Mouse (Mus musculus): ENCODE measurements around the gene Pgc. TPM values are rescaled to one million over a fixed set of nuclear protein-coding genes. Genes with fewer than 3 reads are reported as not detected.
A peak's percentile ranks its signal among the peaks of the same experiment; 100 is the strongest.

Gene Pgc
- polyA plus RNA-seq, 1 experiment, result 0.18 TPM

DNA sequence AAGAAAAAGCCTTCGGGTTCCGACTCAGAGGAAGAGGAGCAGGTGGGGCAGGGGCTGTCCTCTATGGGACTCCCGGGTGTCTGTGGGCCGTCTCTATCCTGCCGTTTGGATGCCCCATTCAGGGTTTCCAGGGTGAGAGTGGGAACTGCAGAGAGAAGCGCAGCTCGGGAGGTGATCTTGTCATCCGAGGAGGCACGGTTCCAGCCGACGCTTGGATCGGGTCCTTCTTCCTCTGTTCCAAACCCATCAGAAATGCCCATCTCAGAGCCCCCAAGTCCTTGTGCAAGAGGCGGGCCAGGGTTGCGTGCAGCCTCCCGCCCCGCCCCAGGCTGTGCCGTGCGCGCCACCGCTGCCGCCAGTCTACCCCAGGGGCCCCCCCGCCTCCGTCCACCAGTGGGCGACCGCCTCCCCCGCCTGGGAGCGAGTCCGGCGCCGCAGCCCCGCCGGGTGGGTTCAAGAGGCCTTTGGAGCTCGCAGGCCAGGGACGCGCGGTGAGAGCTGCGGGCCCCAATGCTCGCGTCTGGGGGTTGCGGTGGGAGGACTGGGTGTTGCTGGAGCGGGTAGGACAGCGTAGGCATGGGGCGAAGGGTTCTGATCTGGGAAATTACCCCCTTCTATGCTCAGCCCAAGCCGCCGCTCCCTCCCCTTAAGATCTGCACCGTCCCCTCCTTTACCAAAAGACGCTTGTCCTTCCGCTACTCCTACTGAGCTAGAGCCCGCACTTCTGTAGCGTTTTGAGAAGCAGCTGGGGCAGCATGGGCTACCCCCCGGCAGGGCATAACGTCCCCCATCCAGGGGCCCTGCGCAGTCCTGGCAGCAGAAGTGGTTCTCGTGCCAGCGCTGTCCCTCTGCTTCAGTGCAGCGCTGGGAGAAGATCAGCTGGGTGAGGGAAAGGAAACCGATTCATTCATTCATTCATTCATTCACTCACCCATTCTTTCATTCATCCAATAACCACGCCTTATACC, 37.8 kb upstream of the Pgc start, which contains the start of gene Frs3:
Gene Frs3 (plus strand): TSS at position 423 of the 968 bp plus-strand sequence.
- WGBS, result 3% methylated on average over 56 of the region's 58 CpGs
- TF ChIP-seq POLR2A (IDR thresholded peaks at IDR 0.05; ENCODE audit: low read depth, low read length) (no peak), CTCF (IDR thresholded peaks at IDR 0.05; ENCODE audit: extremely low read depth, insufficient read depth, insufficient read length, insufficient replicate concordance) (no peak)

DNA sequence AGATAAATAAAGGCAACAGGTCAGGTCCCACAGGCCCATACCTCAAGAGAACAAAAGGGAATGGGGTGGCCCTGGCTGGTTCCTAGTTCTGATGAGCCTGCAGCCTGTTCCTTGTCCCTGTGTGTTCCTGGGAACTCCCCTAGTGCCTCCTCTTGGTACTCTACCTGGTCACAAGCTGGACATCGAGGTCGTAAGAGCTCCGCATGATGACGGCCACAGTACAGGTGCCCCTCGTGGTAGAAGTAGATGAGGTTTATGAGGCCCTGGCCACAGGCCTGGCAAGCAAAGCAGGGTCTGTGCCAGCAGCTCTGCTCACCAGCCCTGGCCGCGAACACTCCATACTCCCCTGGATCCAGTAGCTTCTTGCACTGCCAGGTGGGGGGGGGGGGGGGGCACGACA, 36.7 kb upstream of the Pgc start:
- no peak for TF ChIP-seq CTCF (IDR thresholded peaks at IDR 0.05; ENCODE audit: extremely low read depth, insufficient read depth, insufficient read length, insufficient replicate concordance)
- TF ChIP-seq POLR2A (IDR thresholded peaks at IDR 0.05; ENCODE audit: low read depth, low read length), result no peak
- WGBS, result 93% methylated on average over 8 of the region's 8 CpGs

More for the DNA sequence above, 37.8 kb upstream of the Pgc start, which contains the start of gene Frs3:
- Histone ChIP-seq H3K27ac (ENCODE audit: insufficient read depth, low read length) (peak within 1 kb of the TSS; percentile 53), H3K4me3 (ENCODE audit: extremely low read depth, insufficient read depth, insufficient read length) (peak within 1 kb of the TSS; percentile 80), H3K27me3 (ENCODE audit: control insufficient read depth, insufficient read depth, low read length) (no peaks in the 10 kb centered on the region), H3K36me3 (ENCODE audit: control insufficient read depth, insufficient read depth, low read length) (peaks cover 2% of the 10 kb centered on the region; the same call in 1 of the 2 replicates), H3K4me1 (ENCODE audit: control insufficient read depth, insufficient read depth, insufficient read length) (peaks cover 5% of the 10 kb centered on the region; the same call in 1 of the 2 replicates)
- peak in 1 of 2 experiments; percentile 55 for DNase-seq (ENCODE audit: low read depth in 1 of 2, low spot score in 2 of 2)

DNA sequence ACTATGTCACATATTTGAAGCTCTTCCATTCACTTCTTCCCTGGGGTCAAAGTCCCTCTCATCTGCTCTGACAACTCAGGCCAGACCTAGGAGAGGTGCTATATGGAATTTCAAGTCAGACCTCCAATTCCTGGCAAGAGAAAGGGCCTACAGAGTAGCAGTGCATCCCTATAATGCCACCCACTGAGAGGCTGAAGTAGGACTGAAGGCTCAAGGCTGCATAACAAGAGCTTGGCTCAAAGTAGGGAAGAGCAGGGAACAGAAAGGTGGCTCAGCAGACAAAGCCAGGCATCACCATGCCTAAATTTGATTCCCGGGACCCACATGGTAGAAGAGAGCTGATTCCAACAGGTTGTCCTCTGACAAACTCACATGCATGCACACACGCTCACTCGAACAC, 35.0 kb upstream of the Pgc start:
- Histone ChIP-seq H3K36me3 (ENCODE audit: control insufficient read depth, insufficient read depth, low read length) (no peaks in the 10 kb centered on the region), H3K4me3 (ENCODE audit: extremely low read depth, insufficient read depth, insufficient read length) (no peak overlapping the region), H3K27me3 (ENCODE audit: control insufficient read depth, insufficient read depth, low read length) (peaks cover 3% of the 10 kb centered on the region; the same call in 1 of the 2 replicates), H3K4me1 (ENCODE audit: control insufficient read depth, insufficient read depth, insufficient read length) (peaks cover 5% of the 10 kb centered on the region; the same call in 1 of the 2 replicates), H3K27ac (ENCODE audit: insufficient read depth, low read length) (no peak overlapping the region)
- TF ChIP-seq CTCF (IDR thresholded peaks at IDR 0.05; ENCODE audit: extremely low read depth, insufficient read depth, insufficient read length, insufficient replicate concordance) (no peak), POLR2A (IDR thresholded peaks at IDR 0.05; ENCODE audit: low read depth, low read length) (no peak)
- WGBS, result 88% methylated on average over 3 of the region's 3 CpGs
- DNase-seq (ENCODE audit: low read depth in 1 of 2, low spot score in 2 of 2), result no peak

More for the DNA sequence above, 36.7 kb upstream of the Pgc start:
- H3K27me3 ChIP-seq (ENCODE audit: control insufficient read depth, insufficient read depth, low read length), result no peaks in the 10 kb centered on the region
- no peak for DNase-seq (ENCODE audit: low read depth in 1 of 2, low spot score in 2 of 2)
- peaks cover 2% of the 10 kb centered on the region; the same call in 1 of the 2 replicates for H3K36me3 ChIP-seq (ENCODE audit: control insufficient read depth, insufficient read depth, low read length)
- peaks cover 5% of the 10 kb centered on the region; the same call in 1 of the 2 replicates for H3K4me1 ChIP-seq (ENCODE audit: control insufficient read depth, insufficient read depth, insufficient read length)
- no peak overlapping the region for H3K4me3 ChIP-seq (ENCODE audit: extremely low read depth, insufficient read depth, insufficient read length)
- no peak overlapping the region for H3K27ac ChIP-seq (ENCODE audit: insufficient read depth, low read length)

DNA sequence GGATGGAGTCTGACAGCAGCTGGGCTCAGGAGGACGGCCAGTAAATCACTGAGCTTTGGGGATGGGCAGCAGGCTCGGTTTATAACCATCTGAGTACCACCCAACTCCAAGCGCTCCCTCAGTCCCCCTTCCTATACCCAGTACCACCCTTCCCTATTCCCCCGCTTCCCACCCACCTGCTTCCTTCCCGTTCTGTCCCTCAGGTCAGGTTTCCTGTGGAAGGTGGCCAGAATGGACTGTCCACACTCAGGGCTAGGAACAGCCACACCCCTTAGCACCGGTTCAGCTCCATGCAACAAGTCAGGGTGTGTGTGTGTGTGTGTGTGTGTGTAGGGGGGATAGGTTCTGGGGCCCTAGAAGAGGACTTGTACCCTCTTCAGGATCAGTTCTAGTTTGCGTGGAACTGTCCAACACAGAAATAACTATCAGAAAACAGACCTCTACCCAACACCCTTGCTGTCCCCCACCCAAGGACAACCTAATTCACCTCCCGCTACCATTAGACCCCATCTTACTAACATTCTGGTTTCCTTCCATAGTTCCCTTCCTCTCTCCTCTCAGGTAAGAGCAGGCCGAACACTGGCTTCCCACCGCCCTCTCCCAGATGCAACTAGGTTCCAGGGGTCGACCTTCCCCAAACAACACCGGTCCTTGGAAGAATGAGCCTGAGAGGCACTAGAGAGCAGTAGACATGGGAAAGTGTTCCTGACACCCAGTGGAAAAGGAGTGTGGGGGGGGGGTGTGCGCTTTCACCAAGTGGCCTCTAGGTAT, 32.8 kb upstream of the Pgc start:
- TF ChIP-seq POLR2A (IDR thresholded peaks at IDR 0.05; ENCODE audit: low read depth, low read length) (no peak), CTCF (IDR thresholded peaks at IDR 0.05; ENCODE audit: extremely low read depth, insufficient read depth, insufficient read length, insufficient replicate concordance) (no peak)
- Histone ChIP-seq H3K36me3 (ENCODE audit: control insufficient read depth, insufficient read depth, low read length) (no peaks in the 10 kb centered on the region), H3K27me3 (ENCODE audit: control insufficient read depth, insufficient read depth, low read length) (peaks cover 3% of the 10 kb centered on the region; the same call in 1 of the 2 replicates), H3K4me1 (ENCODE audit: control insufficient read depth, insufficient read depth, insufficient read length) (peaks cover 4% of the 10 kb centered on the region; the same call in 1 of the 2 replicates), H3K4me3 (ENCODE audit: extremely low read depth, insufficient read depth, insufficient read length) (peak overlapping the region; percentile 64; the same call in 1 of the 2 replicates), H3K27ac (ENCODE audit: insufficient read depth, low read length) (no peak overlapping the region)
- DNase-seq (ENCODE audit: low read depth in 1 of 2, low spot score in 2 of 2), result no peak
- WGBS, result 67% methylated on average over 13 of the region's 13 CpGs

DNA sequence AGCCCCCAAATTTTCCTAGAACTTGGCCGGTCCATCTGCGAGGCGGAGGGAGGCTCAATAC, 32.4 kb upstream of the Pgc start, which contains the start of gene Gm21981:
Gene Gm21981 (minus strand): TSS at position 14 of the 61 bp plus-strand sequence.
- no peak for DNase-seq (ENCODE audit: low read depth in 1 of 2, low spot score in 2 of 2)
- no peak within 1 kb of the TSS for H3K27ac ChIP-seq (ENCODE audit: insufficient read depth, low read length)
- H3K4me3 ChIP-seq (ENCODE audit: extremely low read depth, insufficient read depth, insufficient read length), result peak within 1 kb of the TSS; percentile 64
- WGBS, result 4% methylated on average over 3 of the region's 3 CpGs
- H3K27me3 ChIP-seq (ENCODE audit: control insufficient read depth, insufficient read depth, low read length), result peaks cover 3% of the 10 kb centered on the region; the same call in 1 of the 2 replicates
- TF ChIP-seq CTCF (IDR thresholded peaks at IDR 0.05; ENCODE audit: extremely low read depth, insufficient read depth, insufficient read length, insufficient replicate concordance) (no peak), POLR2A (IDR thresholded peaks at IDR 0.05; ENCODE audit: low read depth, low read length) (no peak)
- no peaks in the 10 kb centered on the region for H3K36me3 ChIP-seq (ENCODE audit: control insufficient read depth, insufficient read depth, low read length)
- 0 out of 2 replicates have a peak, but pooled peaks cover under 1% of the 10 kb centered on the region for H3K4me1 ChIP-seq (ENCODE audit: control insufficient read depth, insufficient read depth, insufficient read length)

DNA sequence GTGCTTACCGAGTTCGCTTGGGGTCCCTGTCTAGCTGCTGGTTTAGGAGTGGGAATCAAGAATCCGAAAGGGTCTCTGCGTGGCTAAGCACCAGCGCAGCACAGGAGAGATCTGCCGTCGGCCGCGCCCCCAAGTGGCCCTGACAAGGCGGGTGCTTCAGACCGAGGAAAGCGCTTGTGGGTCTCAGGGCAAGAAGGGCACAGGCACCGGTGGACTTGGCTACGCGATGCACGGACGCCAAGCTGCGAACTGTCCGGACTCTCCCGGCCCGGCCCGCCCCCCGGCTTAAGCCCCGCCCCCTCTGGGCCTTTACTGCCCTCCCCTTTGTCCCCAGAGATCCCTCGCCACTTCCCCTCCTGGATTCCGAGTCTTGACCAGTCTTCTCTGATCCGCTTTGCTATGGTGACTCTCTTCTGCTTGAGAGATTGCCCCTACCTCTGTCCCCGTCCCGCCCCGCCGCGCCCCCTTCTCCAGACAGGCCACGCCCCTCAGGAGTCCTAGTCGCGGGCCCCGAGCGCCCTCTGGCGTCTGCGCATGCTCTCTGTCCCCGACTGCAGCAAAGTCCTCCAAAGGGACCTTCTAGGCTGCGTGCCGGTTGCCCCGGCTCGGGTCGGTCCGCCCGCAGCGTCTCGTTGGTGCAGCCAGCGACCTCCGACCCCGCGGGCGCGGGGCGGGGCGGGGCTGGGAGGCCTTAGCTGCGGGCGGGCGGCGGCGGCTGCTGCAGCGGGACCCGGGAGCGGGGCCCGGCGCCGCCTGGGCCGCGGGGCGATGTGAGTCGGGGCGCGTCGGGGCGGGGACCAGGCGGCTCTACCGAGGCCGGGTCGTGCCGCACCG, 31.9 kb upstream of the Pgc start, which contains the start of gene Prickle4:
Gene Prickle4 (minus strand): TSS at position 234 of the 834 bp plus-strand sequence.
- peak; percentile 73 to 94 for DNase-seq (ENCODE audit: low read depth in 1 of 2, low spot score in 2 of 2)
- H3K27ac ChIP-seq (ENCODE audit: insufficient read depth, low read length), result no peak within 1 kb of the TSS
- no peaks in the 10 kb centered on the region for H3K4me1 ChIP-seq (ENCODE audit: control insufficient read depth, insufficient read depth, insufficient read length)
- 1% methylated on average over 78 of the region's 82 CpGs for WGBS
- TF ChIP-seq CTCF (IDR thresholded peaks at IDR 0.05; ENCODE audit: extremely low read depth, insufficient read depth, insufficient read length, insufficient replicate concordance), result peak; percentile 94
- no peak for TF ChIP-seq POLR2A (IDR thresholded peaks at IDR 0.05; ENCODE audit: low read depth, low read length)
- no peaks in the 10 kb centered on the region for H3K36me3 ChIP-seq (ENCODE audit: control insufficient read depth, insufficient read depth, low read length)
- H3K27me3 ChIP-seq (ENCODE audit: control insufficient read depth, insufficient read depth, low read length), result peaks cover 3% of the 10 kb centered on the region; the same call in 1 of the 2 replicates
- peak within 1 kb of the TSS; percentile 64 for H3K4me3 ChIP-seq (ENCODE audit: extremely low read depth, insufficient read depth, insufficient read length)

Measured in spleen, adult 2 months (tissue).